Mouse (Mus musculus): ENCODE measurements around the gene Gm49318. TPM values are rescaled to one million over a fixed set of nuclear protein-coding genes. Genes with fewer than 3 reads are reported as not detected.

Gm49318 gene
- polyA plus RNA-seq, 1 experiment from 2014 or later, result not detected

- no peak overlapping the region for H3K4me2 ChIP-seq (replicated peaks; ENCODE audit: low read depth, low read length)
- no peaks in the 10 kb centered on the region for H3K4me1 ChIP-seq (ENCODE audit: control insufficient read depth, insufficient read depth, low read length)
- no peaks in the 10 kb centered on the region for H3K27me3 ChIP-seq (ENCODE audit: control insufficient read depth, insufficient read depth, low read length)
- no peak for ATAC-seq (ENCODE audit: low FRiP score, low TSS enrichment)
- H3K9ac ChIP-seq (ENCODE audit: low read depth, low read length), result no peak overlapping the region
- H3K4me3 ChIP-seq (ENCODE audit: low read length), result no peak overlapping the region
- H3K9me3 ChIP-seq (ENCODE audit: control insufficient read depth, low read length), result no peaks in the 10 kb centered on the region
- 73% methylated on average over 2 of the region's 2 CpGs for WGBS
- H3K36me3 ChIP-seq (ENCODE audit: control insufficient read depth, insufficient read depth, low read length), result peaks cover 69% of the 10 kb centered on the region
- H3K27ac ChIP-seq (ENCODE audit: low read depth, low read length), result no peak overlapping the region
These were observed 9.7 kb downstream of the Gm49318 start for GRCm38 (mm10) chr9:22061339-22061738.

- Histone ChIP-seq H3K36me3 (ENCODE audit: control insufficient read depth, insufficient read depth, low read length) (peaks cover 39% of the 10 kb centered on the region), H3K9ac (ENCODE audit: low read depth, low read length) (no peak overlapping the region), H3K4me3 (ENCODE audit: low read length) (no peak overlapping the region), H3K4me1 (ENCODE audit: control insufficient read depth, insufficient read depth, low read length) (peaks cover 6% of the 10 kb centered on the region), H3K27me3 (ENCODE audit: control insufficient read depth, insufficient read depth, low read length) (peaks cover 11% of the 10 kb centered on the region), H3K27ac (ENCODE audit: low read depth, low read length) (no peak overlapping the region), H3K9me3 (ENCODE audit: control insufficient read depth, low read length) (no peaks in the 10 kb centered on the region), H3K4me2 (replicated peaks; ENCODE audit: low read depth, low read length) (no peak overlapping the region)
- WGBS, result 93% methylated on average over 9 of the region's 9 CpGs
- no peak for ATAC-seq (ENCODE audit: low FRiP score, low TSS enrichment)
These were observed 13.0 kb downstream of the Gm49318 start for GRCm38 (mm10) chr9:22058011-22058424.

- WGBS, result 92% methylated on average over 9 of the region's 9 CpGs
- Histone ChIP-seq H3K4me2 (replicated peaks; ENCODE audit: low read depth, low read length) (no peak overlapping the region), H3K27me3 (ENCODE audit: control insufficient read depth, insufficient read depth, low read length) (peaks cover 20% of the 10 kb centered on the region), H3K36me3 (ENCODE audit: control insufficient read depth, insufficient read depth, low read length) (peaks cover 35% of the 10 kb centered on the region), H3K27ac (ENCODE audit: low read depth, low read length) (no peak overlapping the region), H3K9ac (ENCODE audit: low read depth, low read length) (no peak overlapping the region), H3K4me3 (ENCODE audit: low read length) (no peak overlapping the region), H3K9me3 (ENCODE audit: control insufficient read depth, low read length) (no peaks in the 10 kb centered on the region), H3K4me1 (ENCODE audit: control insufficient read depth, insufficient read depth, low read length) (peaks cover 6% of the 10 kb centered on the region)
- no peak for ATAC-seq (ENCODE audit: low FRiP score, low TSS enrichment)
These were observed 14.0 kb downstream of the Gm49318 start for GRCm38 (mm10) chr9:22057031-22057517.

GRCm38 (mm10) chr9:22056303-22056910, 14.7 kb downstream of the Gm49318 start:
- Histone ChIP-seq H3K4me3 (ENCODE audit: low read length) (no peak overlapping the region), H3K9me3 (ENCODE audit: control insufficient read depth, low read length) (no peaks in the 10 kb centered on the region), H3K36me3 (ENCODE audit: control insufficient read depth, insufficient read depth, low read length) (peaks cover 30% of the 10 kb centered on the region), H3K9ac (ENCODE audit: low read depth, low read length) (no peak overlapping the region), H3K4me1 (ENCODE audit: control insufficient read depth, insufficient read depth, low read length) (peaks cover 10% of the 10 kb centered on the region), H3K27me3 (ENCODE audit: control insufficient read depth, insufficient read depth, low read length) (peaks cover 27% of the 10 kb centered on the region), H3K4me2 (replicated peaks; ENCODE audit: low read depth, low read length) (no peak overlapping the region), H3K27ac (ENCODE audit: low read depth, low read length) (no peak overlapping the region)
- no peak for ATAC-seq (ENCODE audit: low FRiP score, low TSS enrichment)
- 80% methylated on average over 9 of the region's 9 CpGs for WGBS

GRCm38 (mm10) chr9:22055713-22056112, 15.3 kb downstream of the Gm49318 start:
- 39% methylated on average over 28 of the region's 29 CpGs for WGBS
- ATAC-seq (ENCODE audit: low FRiP score, low TSS enrichment), result no peak
- H3K4me2 ChIP-seq (replicated peaks; ENCODE audit: low read depth, low read length), result no peak overlapping the region
- H3K4me3 ChIP-seq (ENCODE audit: low read length), result no peak overlapping the region
- H3K27me3 ChIP-seq (ENCODE audit: control insufficient read depth, insufficient read depth, low read length), result peaks cover 34% of the 10 kb centered on the region
- H3K9me3 ChIP-seq (ENCODE audit: control insufficient read depth, low read length), result no peaks in the 10 kb centered on the region
- H3K27ac ChIP-seq (ENCODE audit: low read depth, low read length), result no peak overlapping the region
- peaks cover 17% of the 10 kb centered on the region for H3K4me1 ChIP-seq (ENCODE audit: control insufficient read depth, insufficient read depth, low read length)
- H3K36me3 ChIP-seq (ENCODE audit: control insufficient read depth, insufficient read depth, low read length), result peaks cover 23% of the 10 kb centered on the region
- H3K9ac ChIP-seq (ENCODE audit: low read depth, low read length), result no peak overlapping the region

- no peak overlapping the region; the same call in 1 of the 2 replicates for H3K4me3 ChIP-seq (ENCODE audit: low read length)
- ATAC-seq (ENCODE audit: low FRiP score, low TSS enrichment), result peak; percentile 47; the same call in 1 of the 2 replicates
- peaks cover 21% of the 10 kb centered on the region for H3K36me3 ChIP-seq (ENCODE audit: control insufficient read depth, insufficient read depth, low read length)
- no peak overlapping the region for H3K27ac ChIP-seq (ENCODE audit: low read depth, low read length)
- H3K9ac ChIP-seq (ENCODE audit: low read depth, low read length), result no peak overlapping the region
- H3K9me3 ChIP-seq (ENCODE audit: control insufficient read depth, low read length), result no peaks in the 10 kb centered on the region
- peaks cover 45% of the 10 kb centered on the region for H3K27me3 ChIP-seq (ENCODE audit: control insufficient read depth, insufficient read depth, low read length)
- H3K4me1 ChIP-seq (ENCODE audit: control insufficient read depth, insufficient read depth, low read length), result peaks cover 20% of the 10 kb centered on the region
- 3% methylated on average over 32 of the region's 32 CpGs for WGBS
- H3K4me2 ChIP-seq (replicated peaks; ENCODE audit: low read depth, low read length), result peak overlapping the region; percentile 30; the same call in 1 of the 2 replicates
These were observed 16.5 kb downstream of the Gm49318 start for GRCm38 (mm10) chr9:22054411-22055076.

GRCm38 (mm10) chr9:22053657-22054056, 17.4 kb downstream of the Gm49318 start:
- Histone ChIP-seq H3K27me3 (ENCODE audit: control insufficient read depth, insufficient read depth, low read length) (peaks cover 49% of the 10 kb centered on the region), H3K4me1 (ENCODE audit: control insufficient read depth, insufficient read depth, low read length) (peaks cover 20% of the 10 kb centered on the region), H3K4me3 (ENCODE audit: low read length) (no peak overlapping the region), H3K36me3 (ENCODE audit: control insufficient read depth, insufficient read depth, low read length) (peaks cover 13% of the 10 kb centered on the region), H3K4me2 (replicated peaks; ENCODE audit: low read depth, low read length) (no peak overlapping the region), H3K27ac (ENCODE audit: low read depth, low read length) (no peak overlapping the region), H3K9ac (ENCODE audit: low read depth, low read length) (no peak overlapping the region), H3K9me3 (ENCODE audit: control insufficient read depth, low read length) (no peaks in the 10 kb centered on the region)
- WGBS, result 31% methylated on average over 7 of the region's 7 CpGs
- ATAC-seq (ENCODE audit: low FRiP score, low TSS enrichment), result no peak

GRCm38 (mm10) chr9:22051958-22052254, 19.2 kb downstream of the Gm49318 start, which contains the start of gene Elavl3:
Gene Elavl3 (minus strand): TSS chr9:22052023.
- 3% methylated on average over 18 of the region's 28 CpGs for WGBS
- peaks cover 49% of the 10 kb centered on the region for H3K27me3 ChIP-seq (ENCODE audit: control insufficient read depth, insufficient read depth, low read length)
- ATAC-seq (ENCODE audit: low FRiP score, low TSS enrichment), result no peak

More at GRCm38 (mm10) chr9:22051958-22052254, 19.2 kb downstream of the Gm49318 start, which contains the start of gene Elavl3:
- no peaks in the 10 kb centered on the region for H3K9me3 ChIP-seq (ENCODE audit: control insufficient read depth, low read length)
- no peak within 1 kb of the TSS; the same call in 1 of the 2 replicates for H3K9ac ChIP-seq (ENCODE audit: low read depth, low read length)
- peak within 1 kb of the TSS; percentile 74 for H3K4me2 ChIP-seq (replicated peaks; ENCODE audit: low read depth, low read length)
- H3K4me3 ChIP-seq (ENCODE audit: low read length), result peak within 1 kb of the TSS; percentile 34
- H3K27ac ChIP-seq (ENCODE audit: low read depth, low read length), result no peak within 1 kb of the TSS
- H3K36me3 ChIP-seq (ENCODE audit: control insufficient read depth, insufficient read depth, low read length), result no peaks in the 10 kb centered on the region
- peaks cover 20% of the 10 kb centered on the region for H3K4me1 ChIP-seq (ENCODE audit: control insufficient read depth, insufficient read depth, low read length)
